Mouse (Mus musculus) heart, embryonic 13.5 days (tissue): ENCODE measurements around the gene Krtap3-2. TPM values are rescaled to one million over a fixed set of nuclear protein-coding genes. Genes with fewer than 3 reads are reported as not detected.

ENCODE experiments used
- polyA plus RNA-seq: library from polyadenylated mRNA; unstranded; fragments of >200 nt; fragmentation: Nextera tagmentation; extraction: Ambion mirVana; gene quantifications from 2 replicates; pipeline ENCODE4 v1.2.1, GENCODE M21; 2015

The Krtap3-2 gene
- polyA plus RNA-seq, 1 experiment from 2014 or later: not detected

Other genes starting within 250 kb of the Krtap3-2 start
- 0.08 TPM in 1 of 2 replicates, not detected in the other for gene Krt25, start 233.9 kb downstream of the Krtap3-2 start, polyA plus RNA-seq
- gene Krt26, start 218.9 kb downstream of the Krtap3-2 start, polyA plus RNA-seq: not detected in 2 replicates
- gene Krt27, start 205.7 kb downstream of the Krtap3-2 start, polyA plus RNA-seq: not detected in 2 replicates
- 0.20 TPM in 1 of 2 replicates, not detected in the other for gene Krt28, start 181.9 kb downstream of the Krtap3-2 start, polyA plus RNA-seq
- 11.1 and 14.2 TPM in 2 replicates for gene Krt10, start 167.5 kb downstream of the Krtap3-2 start, polyA plus RNA-seq
- gene Krt12, start 134.6 kb downstream of the Krtap3-2 start, polyA plus RNA-seq: not detected in 2 replicates
- gene Krt20, start 118.7 kb downstream of the Krtap3-2 start, polyA plus RNA-seq: 2.3 and 3.2 TPM in 2 replicates
- 0.52 and 0.57 TPM in 2 replicates for gene Krt23, start 63.7 kb downstream of the Krtap3-2 start, polyA plus RNA-seq
- gene Krt39, start 35.5 kb downstream of the Krtap3-2 start, polyA plus RNA-seq: not detected in 2 replicates
- not detected in 2 replicates for gene Krt40, start 13.7 kb downstream of the Krtap3-2 start, polyA plus RNA-seq
- not detected in 2 replicates for gene Krtap3-3, start 6.0 kb downstream of the Krtap3-2 start, polyA plus RNA-seq
- gene Gm11939, start 2.6 kb upstream of the Krtap3-2 start, polyA plus RNA-seq: not detected in 2 replicates
- gene Krtap3-1, start 9.8 kb upstream of the Krtap3-2 start, polyA plus RNA-seq: not detected in 2 replicates
- not detected in 2 replicates for gene Krtap1-5, start 24.2 kb upstream of the Krtap3-2 start, polyA plus RNA-seq
- not detected in 2 replicates for gene Krtap1-4, start 26.8 kb upstream of the Krtap3-2 start, polyA plus RNA-seq
- not detected in 2 replicates for gene Krtap1-3, start 34.5 kb upstream of the Krtap3-2 start, polyA plus RNA-seq
- not detected in 2 replicates for gene Krtap9-3, start 41.3 kb upstream of the Krtap3-2 start, polyA plus RNA-seq
- gene Gm11938, start 46.5 kb upstream of the Krtap3-2 start, polyA plus RNA-seq: not detected in 2 replicates
- not detected in 2 replicates for gene Gm11937, start 53.3 kb upstream of the Krtap3-2 start, polyA plus RNA-seq
- gene Krtap2-4, start 58.0 kb upstream of the Krtap3-2 start, polyA plus RNA-seq: not detected in 2 replicates
- gene Gm11562, start 63.6 kb upstream of the Krtap3-2 start, polyA plus RNA-seq: not detected in 2 replicates
- not detected in 2 replicates for gene Krtap4-1, start 71.4 kb upstream of the Krtap3-2 start, polyA plus RNA-seq
- not detected in 2 replicates for gene Krtap4-2, start 78.2 kb upstream of the Krtap3-2 start, polyA plus RNA-seq
- gene Krtap4-7, start 87.2 kb upstream of the Krtap3-2 start, polyA plus RNA-seq: not detected in 2 replicates
- gene Gm11555, start 93.4 kb upstream of the Krtap3-2 start, polyA plus RNA-seq: not detected in 2 replicates
- gene Gm11563, start 102.1 kb upstream of the Krtap3-2 start, polyA plus RNA-seq: not detected in 2 replicates
- gene Krtap4-6, start 109.1 kb upstream of the Krtap3-2 start, polyA plus RNA-seq: not detected in 2 replicates
- gene Gm14190, start 133.9 kb upstream of the Krtap3-2 start, polyA plus RNA-seq: not detected in 2 replicates
- gene Gm14180, start 177.4 kb upstream of the Krtap3-2 start, polyA plus RNA-seq: not detected in 2 replicates
- not detected in 2 replicates for gene Gm11595, start 216.1 kb upstream of the Krtap3-2 start, polyA plus RNA-seq
- gene Krtap4-8, start 223.9 kb upstream of the Krtap3-2 start, polyA plus RNA-seq: not detected in 2 replicates
- gene Krtap4-9, start 228.3 kb upstream of the Krtap3-2 start, polyA plus RNA-seq: not detected in 2 replicates
- gene Gm11596, start 236.6 kb upstream of the Krtap3-2 start, polyA plus RNA-seq: not detected in 2 replicates
- gene Gm11569, start 242.1 kb upstream of the Krtap3-2 start, polyA plus RNA-seq: not detected in 2 replicates
- gene Gm11554, start 247.6 kb upstream of the Krtap3-2 start, polyA plus RNA-seq: not detected in 2 replicates